Mouse (Mus musculus) hindbrain, embryonic 12.5 days (tissue): ENCODE measurements around the gene Csmd2. TPM values are rescaled to one million over a fixed set of nuclear protein-coding genes. Genes with fewer than 3 reads are reported as not detected.

ENCODE experiments used
- polyA plus RNA-seq: library from polyadenylated mRNA; unstranded; fragments of >200 nt; fragmentation: Nextera tagmentation; extraction: Ambion mirVana; gene quantifications from 2 replicates; pipeline ENCODE4 v1.2.1, GENCODE M21; 2016

The Csmd2 gene
- polyA plus RNA-seq, 1 experiment from 2014 or later: 5.4 TPM

Other genes with a start within 250 kb of the Csmd2 start
- 0.53 and 0.55 TPM in 2 replicates for gene CK137956, start 16.9 kb upstream of the Csmd2 start, polyA plus RNA-seq